Mouse (Mus musculus) spleen, adult 2 months (tissue): ENCODE measurements around the gene Defb23.

Experiments used
- CTCF ChIP-seq: fragments of 200-500 bp; IDR thresholded peaks from 2 replicates; pipeline ENCODE4 v1.5.1; 2011; ENCODE audit warnings: mild to moderate bottlenecking, inconsistent platforms; ENCODE audit not compliant: insufficient read depth, insufficient read length, insufficient replicate concordance; ENCODE audit errors: extremely low read depth
- POLR2A ChIP-seq: fragments of 200-500 bp; IDR thresholded peaks from 2 replicates; pipeline ENCODE4 v1.6.1; 2011; ENCODE audit warnings: low read depth, low read length, inconsistent platforms

DNA sequence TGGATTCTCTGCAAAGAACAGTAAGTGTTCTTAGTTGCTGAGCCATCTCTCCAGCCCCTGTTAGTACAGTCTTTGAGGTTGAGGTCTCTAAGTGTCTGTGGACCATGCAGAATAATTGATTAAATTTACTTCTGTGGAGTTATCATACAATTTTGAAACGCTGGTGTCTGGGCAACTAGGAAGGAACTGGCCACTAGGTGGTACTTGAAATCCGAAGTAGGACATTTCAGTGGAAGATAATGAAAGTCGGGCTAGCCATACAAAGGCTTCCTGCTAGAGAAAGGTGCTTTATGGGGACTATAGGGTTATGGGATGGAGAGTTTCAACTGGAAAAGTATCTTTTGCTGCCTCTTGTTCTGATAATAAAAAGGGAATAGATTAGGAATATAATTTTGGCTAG, 8.0 kb upstream of the Defb23 start:
- TF ChIP-seq CTCF (no peak), POLR2A (no peak)
